Mouse (Mus musculus) cerebellum, adult 11 months (tissue): ENCODE measurements around the gene Def6.
"Not testable (repeated sequence)": the region's sequence is repeated elsewhere in the genome, so short reads cannot be mapped to it uniquely, and the experiment has no call there.

Experiments
- DNase-seq: peaks from one replicate; pipeline ENCODE4 v3.0.0; 2022

The Def6 gene

DNA sequence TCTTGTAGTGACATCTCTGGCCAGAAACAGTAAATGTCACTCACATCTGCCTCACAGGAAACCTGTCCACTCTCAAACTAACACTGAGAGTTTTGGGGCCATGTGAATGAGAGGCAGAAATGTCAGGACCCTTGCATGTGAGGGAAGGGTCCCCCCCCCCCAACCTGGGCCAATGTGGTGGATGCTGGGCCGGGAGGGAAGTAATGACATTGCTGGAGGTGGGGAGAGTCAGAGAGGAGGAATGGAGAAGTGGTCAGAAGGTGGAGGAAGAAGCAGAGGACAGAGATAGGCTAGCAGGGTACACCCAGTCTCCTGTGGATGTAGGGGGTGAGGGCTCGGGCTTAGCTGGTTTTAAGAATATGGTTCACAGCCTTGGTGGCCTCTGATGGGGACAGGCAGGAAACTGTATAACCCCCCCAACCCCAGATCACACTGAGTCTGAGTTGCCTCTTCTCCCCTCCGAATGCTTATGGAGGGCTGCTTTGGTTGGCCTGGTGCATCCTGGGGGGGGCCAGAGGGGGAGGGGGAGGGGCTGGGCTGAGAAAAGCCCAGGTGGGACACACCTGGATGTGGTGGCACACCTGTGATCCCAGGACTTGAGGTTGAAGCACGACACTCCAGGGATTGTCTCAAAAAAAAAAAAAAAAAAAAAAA lies 2.0 kb downstream of the Def6 start:
- DNase-seq, result no peak

DNA sequence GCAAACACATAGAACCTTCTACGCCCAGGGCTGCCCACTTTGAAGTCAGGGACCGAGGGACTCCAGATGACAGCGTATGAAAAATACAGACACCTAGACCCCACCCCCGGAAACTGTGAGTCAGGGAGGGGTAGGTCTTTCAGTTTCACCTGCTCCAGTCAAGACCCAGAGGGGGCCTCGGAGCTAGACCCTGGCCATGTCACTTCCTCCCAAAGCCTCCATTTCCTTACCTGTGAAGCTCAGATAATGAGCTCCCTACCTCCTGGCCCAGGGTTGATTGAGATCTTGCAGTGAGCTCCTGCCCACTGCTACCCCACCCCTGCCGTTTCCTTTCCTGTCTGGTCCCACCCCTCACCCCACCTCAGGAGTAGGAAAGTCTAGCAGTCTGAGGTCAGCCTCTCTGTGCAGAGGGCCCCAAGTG lies 4.4 kb downstream of the Def6 start:
- no peak for DNase-seq

DNA sequence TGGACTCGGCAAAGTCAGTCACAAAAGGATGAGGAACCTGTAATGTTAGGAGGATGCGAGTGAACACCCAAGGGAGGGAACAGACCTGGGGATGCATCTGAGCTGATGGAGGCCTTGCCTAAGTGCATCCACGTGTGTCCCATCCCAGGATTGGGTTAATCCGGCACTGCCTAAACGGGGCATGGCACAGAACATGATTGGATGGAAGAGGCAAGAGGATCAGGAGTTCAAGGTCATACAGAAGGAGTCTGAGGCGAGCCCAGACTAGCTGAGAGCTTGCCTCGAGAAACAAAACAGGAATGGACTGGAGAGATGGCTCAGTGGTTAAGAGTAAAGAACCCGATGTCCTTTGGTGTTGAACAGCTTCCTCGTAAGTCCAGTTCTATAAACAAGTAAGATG lies 4.8 kb downstream of the Def6 start:
- DNase-seq, result no peak

DNA sequence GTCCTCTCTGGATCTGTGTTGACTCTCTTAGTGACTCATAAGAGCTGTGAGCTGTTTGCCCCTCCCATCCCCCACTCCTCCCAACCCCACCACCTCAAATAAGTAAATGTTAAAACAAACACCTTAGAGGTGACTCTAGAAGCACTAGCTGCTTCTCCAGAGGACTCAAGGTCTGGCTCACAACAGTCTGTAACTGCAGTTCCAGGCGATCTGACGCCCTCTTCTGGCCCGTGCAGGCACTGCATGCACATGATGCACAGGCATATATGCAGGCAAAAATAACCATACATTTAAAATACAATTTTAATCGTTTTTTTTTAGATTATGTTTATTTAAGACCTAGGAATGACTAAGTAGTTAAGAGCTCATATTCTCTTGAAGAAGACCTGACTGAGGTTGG lies 5.7 kb downstream of the Def6 start:
- no peak for DNase-seq

DNA sequence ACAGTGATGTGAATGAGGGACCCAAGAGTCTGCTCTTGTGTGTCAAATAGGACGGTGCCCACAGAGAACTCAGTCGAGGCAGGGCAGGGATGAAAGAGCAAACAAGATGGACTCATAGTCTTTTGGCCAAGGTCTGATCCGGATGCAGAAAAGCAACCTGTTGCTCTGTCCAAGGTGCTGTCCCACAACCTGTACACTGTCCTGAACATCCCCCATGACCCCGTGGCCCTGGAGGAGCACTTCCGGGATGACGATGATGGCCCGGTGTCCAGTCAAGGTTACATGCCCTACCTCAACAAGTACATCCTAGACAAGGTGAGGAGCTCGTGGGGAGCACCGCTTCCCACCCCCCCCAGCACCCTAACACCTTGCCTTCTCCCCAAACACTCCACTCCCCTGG lies 9.2 kb downstream of the Def6 start:
- no peak for DNase-seq

DNA sequence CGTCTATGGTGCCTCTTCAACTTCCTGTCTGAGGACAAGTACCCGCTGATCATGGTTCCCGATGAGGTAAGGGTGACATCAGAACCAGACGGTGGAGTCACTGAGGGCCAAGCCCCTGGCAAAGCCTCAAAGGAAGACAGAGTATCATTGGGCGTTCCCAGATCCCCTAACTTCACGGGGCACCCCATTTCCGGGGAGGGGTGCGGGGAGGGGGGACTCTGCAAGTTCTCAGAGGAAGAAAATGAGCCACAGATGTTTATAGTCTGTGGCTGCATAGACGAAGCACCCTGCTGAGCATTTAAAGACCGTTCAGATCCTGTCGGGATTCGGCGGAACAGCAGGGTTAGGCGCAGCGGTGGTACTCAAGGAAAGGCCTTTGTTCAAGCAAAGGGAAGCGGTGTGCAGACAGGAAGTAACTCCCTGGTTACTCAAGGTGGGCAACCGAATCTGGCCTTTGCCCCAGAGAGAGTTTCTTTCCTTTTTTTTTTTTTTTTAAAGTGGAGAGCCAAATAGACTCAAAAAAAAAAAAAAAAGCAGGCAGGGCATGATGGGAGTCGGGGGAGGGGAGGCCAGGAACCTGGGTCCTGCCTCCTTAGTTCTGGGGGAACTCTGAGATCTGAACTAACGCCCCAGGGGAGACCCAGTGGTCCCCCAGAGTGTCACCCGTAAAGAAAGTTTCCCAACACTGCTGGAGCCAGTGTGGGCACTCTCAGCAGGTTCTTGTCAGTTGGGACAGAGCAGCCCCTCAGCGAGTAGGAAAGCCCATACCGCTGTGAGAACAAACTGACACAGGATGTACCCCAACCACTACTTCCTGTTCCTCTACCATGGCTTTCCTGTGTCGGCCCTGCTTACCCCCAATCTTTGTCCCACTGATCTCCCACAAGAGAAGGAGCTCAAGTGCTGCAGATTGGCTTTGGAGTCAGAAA lies 10.4 kb downstream of the Def6 start:
- no peak for DNase-seq

DNA sequence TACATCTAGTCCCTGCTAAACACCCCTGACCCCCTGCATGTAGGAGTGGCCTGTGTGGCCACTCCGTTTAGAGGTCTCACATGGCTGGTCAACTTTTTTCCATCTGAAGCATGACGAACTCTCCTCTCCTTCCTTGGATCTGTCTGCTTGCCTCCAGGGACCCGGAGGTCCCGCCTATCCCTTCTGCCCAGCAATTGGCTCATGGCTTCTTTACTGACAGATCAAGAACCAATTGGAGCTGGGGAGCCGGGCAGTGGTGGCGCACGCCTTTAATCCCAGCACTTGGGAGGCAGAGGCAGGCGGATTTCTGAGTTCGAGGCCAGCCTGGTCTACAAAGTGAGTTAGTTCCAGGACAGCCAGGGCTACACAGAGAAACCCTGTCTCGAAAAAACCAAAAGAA lies 14.9 kb downstream of the Def6 start:
- DNase-seq, result not testable (repeated sequence)

DNA sequence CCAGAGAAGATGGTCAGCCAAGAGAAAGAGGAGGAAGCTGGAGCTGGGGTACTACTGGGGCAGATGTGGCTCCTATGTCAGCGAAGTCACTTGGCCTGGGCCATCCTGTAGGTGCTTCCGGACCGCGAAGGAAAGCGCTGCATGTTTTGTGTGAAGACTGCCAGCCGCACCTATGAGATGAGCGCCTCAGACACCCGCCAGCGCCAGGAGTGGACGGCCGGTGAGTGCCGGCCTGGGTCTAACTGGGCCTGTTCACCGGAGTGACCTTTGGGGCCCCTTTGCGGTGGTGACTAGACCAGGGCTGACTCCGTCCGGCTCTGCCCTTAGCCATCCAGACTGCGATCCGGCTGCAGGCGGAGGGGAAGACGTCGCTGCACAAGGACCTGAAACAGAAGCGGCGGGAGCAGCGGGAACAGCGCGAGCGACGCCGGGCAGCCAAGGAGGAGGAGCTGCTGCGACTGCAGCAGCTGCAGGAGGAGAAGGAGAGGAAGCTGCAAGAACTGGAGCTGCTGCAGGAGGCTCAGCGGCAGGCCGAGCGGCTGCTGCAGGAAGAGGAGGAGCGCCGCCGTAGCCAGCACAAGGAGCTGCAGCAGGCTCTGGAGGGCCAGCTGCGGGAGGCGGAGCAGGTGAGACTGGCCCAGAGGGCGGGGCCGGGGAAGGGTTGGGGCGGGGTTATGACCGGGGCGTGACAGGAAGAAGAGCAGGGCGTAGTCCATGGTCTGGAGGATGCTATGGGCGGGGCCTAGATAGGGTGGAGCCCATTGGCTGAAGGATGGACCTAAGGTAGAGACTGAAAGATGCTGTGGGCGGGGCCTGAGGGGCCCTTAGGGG lies 16.2 kb downstream of the Def6 start:
- peak; percentile 91 for DNase-seq

DNA sequence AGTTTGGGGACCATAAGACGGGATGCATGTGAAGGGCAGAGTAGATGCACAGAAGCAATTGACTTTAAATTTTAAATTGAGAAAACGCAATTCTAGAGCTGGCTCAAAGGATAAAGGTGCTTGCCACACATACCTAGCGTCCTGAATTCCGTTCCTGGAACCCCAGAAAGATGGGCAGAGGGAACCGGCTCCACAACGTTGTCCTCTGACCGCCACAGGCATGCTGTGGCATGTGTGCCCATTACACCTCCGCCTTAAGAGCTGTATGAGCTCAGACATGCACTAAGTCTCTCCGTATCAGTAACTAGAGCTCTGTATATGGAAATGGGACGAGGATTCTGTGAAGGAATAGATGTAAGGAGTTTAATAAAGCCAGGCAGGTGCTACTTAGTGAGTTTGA lies 17.0 kb downstream of the Def6 start:
- no peak for DNase-seq

DNA sequence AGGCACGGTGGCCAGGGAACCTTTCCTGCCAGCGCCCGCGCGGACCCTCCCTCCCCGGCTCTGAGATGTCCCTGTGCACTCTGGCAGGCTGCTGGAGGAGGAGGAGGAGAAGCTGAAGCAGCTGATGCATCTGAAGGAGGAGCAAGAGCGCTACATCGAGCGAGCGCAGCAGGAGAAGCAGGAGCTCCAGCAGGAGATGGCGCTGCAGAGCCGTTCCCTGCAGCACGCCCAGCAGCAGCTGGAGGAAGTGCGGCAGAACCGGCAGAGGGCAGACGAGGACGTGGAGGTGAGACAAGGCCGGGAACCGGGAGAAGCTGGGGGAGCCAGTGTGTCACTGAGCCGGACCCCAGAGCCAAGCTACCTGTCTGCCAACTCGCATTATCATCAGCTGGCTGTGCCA lies 18.4 kb downstream of the Def6 start:
- peak; percentile 80 for DNase-seq

DNA sequence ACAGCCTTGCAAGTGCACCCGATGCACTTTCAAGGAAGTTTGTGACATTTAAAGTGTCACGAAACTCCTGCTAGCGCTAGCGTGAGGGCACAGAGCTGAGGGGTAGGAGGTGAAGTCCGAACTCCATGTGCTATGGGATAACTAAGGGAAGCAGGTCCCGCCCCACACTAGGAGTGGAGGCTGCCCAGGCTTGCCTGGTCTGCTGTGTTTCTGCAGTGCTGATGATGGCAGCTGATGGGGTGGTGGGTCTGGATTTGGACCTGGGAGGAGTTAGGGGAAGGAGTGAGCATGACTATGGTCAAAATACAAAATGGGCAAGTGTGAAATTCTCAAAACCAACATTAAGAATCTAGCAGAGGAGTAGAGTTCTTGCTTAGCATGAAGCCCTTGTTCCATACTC lies 22.9 kb downstream of the Def6 start:
- DNase-seq, result no peak

DNA sequence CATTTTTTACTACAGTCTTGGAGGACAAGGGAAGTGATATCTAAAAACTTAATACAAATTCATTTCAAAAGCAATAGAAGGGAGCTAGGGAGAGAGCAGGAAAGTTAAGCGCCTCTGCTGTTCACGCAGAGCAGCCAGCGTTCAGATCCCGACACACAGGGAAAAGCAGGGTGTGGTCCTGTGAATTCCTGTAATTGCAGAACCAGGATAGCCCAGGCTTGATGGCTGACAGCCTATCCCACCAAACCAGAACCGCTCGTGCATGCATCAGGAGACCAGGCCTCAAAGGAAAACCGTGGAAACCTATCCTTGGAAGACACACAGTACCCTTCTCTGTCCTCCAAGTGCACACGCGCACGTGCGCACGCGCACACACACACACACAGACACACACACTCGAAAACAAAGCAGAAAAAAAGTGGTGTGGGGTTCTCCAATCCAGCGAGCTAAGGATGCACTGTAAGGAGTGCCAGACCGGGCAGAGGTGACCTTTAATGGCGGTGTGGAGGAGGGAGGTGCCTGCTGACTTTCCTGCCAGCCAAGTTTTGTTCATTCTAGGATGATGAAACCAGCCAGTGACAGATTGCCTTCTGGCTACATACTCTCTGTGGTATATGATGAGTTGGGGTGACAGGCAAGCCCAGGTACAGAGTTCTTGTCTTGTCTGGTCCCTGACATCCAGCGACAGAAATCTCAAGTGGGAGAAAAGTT lies 23.6 kb downstream of the Def6 start:
- no peak for DNase-seq

DNA sequence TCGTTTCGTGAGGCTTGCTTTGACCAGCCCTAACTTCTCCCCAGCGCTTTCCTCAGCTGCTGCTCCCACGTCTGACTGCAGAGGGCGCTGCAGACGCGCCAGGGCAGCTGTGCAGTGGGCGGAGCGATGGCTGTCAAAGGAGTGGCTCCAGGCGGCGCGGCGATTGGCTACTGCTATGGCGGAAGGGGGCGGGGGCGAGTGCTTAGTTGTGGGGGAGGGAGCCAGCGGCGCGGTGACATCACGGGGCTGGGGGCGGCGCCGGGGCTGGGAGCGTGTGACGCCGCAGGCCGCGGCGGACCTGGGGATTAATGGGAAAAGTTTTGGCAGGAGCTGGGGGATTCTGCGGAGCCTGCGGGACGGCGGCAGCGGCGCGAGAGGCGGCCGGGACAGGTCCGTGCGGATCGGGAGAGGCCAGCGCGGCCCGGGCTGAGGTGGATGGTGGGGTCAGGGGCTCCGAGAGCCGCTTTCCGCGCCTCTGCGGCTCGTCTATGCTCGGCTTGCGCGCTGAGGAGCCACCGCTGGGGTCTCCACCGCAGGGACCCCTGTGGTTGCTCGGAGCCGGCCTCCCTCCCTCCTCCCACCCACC lies 25.0 kb downstream of the Def6 start, which contains the start of gene Ppard:
Ppard (plus strand) TSS at position 226 of the 586 bp plus-strand sequence.
- DNase-seq, result peak; percentile 95

DNA sequence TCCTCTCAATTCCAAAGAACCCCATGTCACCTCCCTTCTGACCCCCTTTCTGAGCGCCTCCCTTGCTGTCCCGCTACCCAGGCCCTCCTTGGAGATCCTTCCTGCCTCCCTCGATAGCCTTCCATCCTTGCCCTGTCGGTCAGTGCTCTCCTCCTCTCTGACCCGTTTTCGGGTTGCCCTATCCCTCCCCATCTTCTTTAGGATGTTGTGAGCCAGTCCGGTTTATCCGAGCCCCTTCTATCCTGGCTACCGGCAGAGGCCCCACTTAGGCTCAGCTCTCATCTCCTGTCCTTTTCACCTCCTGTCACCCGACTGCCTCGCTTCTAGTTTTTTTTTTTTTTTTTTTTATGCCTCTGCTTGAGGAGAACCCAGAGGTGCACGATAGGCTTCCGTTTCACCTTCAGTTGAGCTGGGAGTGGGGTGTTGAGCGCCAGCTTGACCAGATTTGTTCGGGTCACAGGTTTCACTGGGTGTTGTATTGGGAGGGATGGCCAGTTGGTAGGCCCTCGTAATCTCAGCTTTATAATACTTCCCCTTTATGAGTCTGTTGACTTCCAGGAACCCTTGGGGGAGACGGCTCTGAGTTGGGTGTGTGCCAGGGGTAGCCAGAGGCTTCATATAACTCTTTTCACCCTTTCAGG lies 25.6 kb downstream of the Def6 start:
- DNase-seq, result no peak

DNA sequence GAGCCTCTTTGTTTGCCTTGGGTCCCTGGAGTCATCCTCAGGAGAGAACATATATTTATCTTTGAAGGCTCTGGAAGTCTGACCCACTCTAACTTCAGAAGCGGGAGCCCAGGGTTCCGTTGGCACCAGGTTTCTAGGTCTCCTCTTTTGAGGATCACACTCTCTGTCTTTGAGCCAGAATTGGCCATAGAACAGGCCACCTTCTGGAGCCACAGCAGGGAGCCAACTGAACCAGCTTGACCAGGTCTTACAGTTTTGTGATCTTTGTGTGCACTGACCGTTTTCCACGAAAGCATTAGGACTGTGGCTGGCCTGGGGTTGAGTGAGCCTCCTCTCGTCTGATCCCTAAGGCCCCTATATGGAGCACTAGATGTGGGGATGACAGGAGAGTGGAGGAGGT lies 27.1 kb downstream of the Def6 start:
- peak; percentile 39 for DNase-seq

DNA sequence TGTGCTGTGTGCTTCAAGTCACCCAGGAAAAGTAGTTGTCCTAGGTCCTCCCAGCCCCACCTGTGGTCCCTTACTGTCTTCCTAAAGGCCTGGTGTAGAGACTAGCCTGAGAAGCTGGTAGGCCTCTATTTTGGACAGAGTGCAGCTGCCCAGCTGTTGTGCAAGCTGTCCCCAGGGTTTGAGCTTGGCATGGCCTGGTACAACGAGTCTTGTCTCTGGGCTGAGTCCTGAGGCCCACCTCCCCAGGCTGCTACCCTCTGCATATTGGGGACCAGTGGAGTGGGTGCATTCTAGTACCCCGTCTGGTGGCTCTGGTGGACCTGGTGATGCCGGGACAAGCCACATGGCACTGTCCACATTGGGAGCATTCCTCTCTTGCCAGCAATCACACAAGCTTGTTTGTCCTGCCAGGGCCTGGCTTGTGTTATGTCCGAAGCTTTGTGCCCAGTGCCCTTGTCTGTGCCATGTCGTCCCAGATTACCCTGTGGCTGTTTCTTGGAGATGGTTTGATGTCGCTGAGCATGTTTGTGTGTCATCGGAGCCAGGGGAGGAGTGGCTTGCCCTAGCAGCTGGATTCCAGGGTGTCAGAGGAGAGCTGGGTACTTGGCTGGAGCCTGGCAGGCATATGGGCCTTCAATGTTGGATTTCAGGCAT lies 28.5 kb downstream of the Def6 start:
- no peak for DNase-seq

DNA sequence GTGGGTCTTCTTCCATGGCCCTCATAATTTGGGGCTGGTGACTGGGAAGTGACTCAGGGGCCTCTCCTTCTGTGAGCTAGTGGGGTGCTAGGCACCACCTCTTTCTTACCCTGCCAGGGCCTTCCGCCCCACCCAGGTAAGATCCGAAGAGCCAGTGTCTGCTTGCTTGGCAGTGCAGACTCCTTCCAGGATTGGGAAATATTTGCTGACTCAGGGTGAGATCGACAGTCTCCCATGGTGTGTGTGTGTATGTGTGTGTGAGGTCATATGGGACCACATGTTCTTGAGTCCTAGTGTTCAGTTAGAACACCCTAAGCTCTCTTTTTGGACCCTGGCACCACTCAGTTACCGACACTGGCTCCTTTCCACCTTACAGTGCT lies 29.0 kb downstream of the Def6 start:
- DNase-seq, result no peak

DNA sequence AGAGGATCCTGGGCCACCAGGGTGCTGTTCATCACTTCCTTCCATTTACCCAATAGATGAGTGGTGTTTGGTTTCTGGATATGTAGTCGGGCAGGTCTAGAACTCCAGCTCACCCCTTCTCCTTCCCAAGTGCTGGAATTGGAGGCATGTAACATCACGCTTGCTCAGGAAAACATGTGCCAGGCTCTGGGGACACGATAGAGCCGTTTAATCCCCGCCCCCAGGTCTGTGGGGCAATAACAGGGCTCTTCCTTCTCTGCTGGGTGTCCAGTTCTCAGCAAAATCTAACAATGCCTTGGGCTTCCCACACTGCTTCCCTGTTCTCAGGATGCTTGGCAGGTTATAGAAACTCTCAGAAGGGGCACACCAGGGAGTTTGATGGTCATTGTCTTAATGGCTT lies 29.8 kb downstream of the Def6 start:
- no peak for DNase-seq

DNA sequence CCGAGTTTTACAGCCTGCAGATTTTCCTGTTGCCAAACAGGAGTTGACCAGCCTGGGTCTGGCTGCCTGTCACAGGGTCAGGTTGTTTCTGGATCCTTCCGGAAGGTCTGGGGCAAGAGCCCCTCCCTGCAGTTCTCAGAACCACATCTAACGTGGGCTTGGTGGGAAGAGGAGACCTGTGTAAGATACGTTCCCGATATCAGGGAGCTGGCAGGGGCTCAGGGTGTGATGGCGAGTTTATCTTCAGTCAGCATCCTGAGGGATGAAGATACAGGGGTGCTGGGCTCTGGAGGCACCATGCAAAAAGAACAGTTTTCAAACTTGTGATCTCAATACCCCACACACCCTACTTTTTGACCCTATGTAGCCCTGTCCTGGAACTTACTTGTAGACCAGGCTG lies 30.3 kb downstream of the Def6 start:
- no peak for DNase-seq

DNA sequence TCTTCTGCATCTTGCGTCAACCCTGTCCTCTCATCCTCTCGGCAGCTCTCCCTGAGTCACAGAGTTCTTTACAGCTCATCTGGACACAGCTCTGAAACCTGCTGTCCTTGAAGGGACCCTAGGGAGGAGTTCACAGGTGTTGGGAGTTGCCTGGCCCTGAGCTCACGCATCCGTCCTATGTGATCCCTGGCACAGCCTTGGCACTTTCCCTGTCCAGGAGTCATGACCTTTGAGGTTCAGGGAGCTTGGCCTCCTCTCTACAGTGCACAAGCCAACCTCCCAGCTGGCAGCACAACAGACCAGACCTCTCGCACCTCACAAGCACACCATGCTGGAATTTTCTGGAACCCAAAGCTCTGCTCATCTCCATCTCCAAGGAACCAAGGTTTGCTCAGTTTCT lies 33.3 kb downstream of the Def6 start:
- no peak for DNase-seq

DNA sequence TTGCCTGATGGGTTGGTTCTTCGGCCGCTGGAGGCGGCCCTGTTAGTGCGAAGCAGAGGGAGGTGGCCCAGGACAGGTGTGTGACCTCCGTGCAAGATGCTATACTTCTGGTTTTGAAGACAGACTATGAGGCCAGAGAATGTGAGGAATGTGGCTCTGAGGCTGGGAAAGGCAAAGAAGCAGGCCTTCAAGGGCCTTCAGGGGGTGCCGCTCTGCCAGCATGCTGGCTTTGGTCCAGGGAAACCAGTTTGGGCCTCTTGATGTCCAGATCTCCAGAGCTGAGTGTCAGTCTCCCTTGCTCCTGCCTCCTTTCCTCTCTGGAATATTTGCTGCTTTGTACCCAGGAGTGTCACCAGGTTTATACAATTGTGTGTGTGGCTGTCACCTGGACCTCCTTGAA lies 34.7 kb downstream of the Def6 start:
- DNase-seq, result no peak
